Mouse (Mus musculus): ENCODE data around the gene Susd1.
A peak's percentile ranks its signal among the peaks of the same experiment; 100 is the strongest.

Susd1 gene

GRCm38 (mm10) chr4:59437990-59438854, at the start of gene Susd1:
Gene Susd1 (minus strand): TSS chr4:59438633.
- DNase-seq (ENCODE audit: low spot score in 2 of 2) = peak; percentile 77 to 84

GRCm38 (mm10) chr4:59471306-59471705, 32.9 kb upstream of the Susd1 start:
- DNase-seq (ENCODE audit: low spot score in 2 of 2) = no peak

- no peak for DNase-seq (ENCODE audit: low spot score in 2 of 2)
These were observed 27.0 kb upstream of the Susd1 start for GRCm38 (mm10) chr4:59465449-59465848.

DNA sequence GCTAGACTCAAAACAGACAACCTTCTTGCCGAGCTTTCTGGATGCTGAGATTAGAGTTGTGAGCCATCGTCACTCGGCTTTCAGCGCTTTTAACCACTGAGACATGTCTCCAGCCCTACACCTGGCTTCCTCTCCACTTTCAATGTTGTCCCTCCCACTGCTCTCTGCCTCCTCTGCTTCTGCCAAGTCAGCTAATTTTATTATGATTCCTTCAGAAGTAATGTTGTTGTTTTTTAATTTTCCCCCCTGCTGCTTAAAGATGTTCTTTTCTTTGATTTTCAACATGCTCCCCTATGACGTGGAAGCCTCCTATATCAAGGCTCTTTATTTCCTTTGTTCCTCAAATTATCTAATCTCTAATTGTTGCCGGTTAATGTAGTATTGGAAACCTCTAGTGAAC, 26.2 kb upstream of the Susd1 start:
- no peak for DNase-seq (ENCODE audit: low spot score in 2 of 2)

- DNase-seq (ENCODE audit: low spot score in 2 of 2) = no peak
These were observed 24.1 kb upstream of the Susd1 start for GRCm38 (mm10) chr4:59462494-59462893.

DNA sequence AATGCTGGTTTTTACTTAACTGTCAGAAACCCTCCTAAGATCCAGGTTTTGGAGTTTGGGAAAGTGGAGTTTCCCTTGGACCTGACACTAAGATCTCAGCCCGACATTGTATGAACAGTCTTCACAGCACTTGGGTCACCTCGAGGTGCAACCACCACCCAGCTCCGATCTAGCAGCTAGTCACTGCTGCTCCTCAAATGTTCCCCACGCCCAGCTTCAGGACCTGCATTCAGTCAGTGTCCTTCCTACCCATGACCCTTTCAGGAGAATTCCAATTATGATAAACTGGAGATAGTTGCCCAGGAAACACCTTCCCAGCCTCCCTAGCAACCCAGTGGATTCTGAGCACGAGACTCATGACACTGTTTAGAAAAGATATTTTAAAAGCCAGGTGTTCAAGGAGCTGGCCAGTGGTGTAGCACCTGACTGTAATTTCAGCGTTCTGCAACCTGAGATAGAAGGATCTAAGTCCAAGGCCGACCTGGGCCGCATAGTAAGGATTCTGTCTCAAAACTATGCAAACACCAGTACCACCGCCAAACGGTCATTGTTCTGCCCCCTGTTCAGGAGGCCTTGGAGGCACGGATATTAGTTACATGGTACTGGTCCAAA, 22.8 kb upstream of the Susd1 start:
- no peak for DNase-seq (ENCODE audit: low spot score in 2 of 2)

GRCm38 (mm10) chr4:59459216-59459955, 21.0 kb upstream of the Susd1 start:
- no peak for DNase-seq (ENCODE audit: low spot score in 2 of 2)

- no peak for DNase-seq (ENCODE audit: low spot score in 2 of 2)
These were observed 19.5 kb upstream of the Susd1 start for GRCm38 (mm10) chr4:59457941-59458340.

- no peak for DNase-seq (ENCODE audit: low spot score in 2 of 2)
These were observed 18.7 kb upstream of the Susd1 start for GRCm38 (mm10) chr4:59457091-59457490.

DNA sequence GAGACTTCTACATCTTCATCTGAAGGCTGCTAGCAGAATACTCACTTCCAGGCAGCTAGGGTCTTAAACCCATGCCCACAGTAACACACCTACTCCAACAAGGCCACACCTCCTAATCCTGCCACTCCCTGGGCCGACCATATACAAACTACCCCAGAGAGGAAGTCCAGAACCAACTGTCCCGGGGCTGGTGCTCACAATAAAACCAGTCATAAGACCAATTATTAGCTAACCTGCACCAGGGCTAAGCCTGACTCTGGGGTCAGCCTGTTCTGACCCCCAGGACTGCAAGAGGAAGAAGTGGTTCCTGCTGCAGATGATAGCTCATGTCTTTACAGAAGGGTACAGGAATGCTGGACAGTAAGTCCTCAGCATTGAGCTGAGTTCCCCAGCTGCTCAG, 17.0 kb upstream of the Susd1 start:
- DNase-seq (ENCODE audit: low spot score in 2 of 2) = no peak

DNA sequence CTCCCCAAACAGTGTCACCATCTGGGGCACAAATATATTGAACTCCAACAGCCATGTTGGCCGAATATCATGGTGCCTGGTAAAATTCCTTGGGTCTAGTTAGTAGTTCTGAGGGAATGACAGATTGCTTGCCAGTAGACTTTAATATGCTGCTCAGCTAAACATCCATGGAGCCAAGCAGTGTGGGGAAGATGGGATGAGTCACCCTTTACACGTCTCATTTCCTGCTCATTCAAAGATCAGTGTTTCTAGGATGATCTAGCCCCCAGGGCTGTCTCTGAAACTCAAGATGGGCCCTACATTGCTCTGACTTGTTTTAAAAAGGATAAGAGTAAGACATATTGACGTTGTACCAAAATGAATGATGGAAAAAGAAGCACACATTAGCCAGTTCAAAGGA, 15.6 kb upstream of the Susd1 start:
- no peak for DNase-seq (ENCODE audit: low spot score in 2 of 2)

- no peak for DNase-seq (ENCODE audit: low spot score in 2 of 2)
These were observed 14.1 kb upstream of the Susd1 start for GRCm38 (mm10) chr4:59452503-59452933.

GRCm38 (mm10) chr4:59450906-59451305, 12.5 kb upstream of the Susd1 start:
- DNase-seq (ENCODE audit: low spot score in 2 of 2) = no peak

DNA sequence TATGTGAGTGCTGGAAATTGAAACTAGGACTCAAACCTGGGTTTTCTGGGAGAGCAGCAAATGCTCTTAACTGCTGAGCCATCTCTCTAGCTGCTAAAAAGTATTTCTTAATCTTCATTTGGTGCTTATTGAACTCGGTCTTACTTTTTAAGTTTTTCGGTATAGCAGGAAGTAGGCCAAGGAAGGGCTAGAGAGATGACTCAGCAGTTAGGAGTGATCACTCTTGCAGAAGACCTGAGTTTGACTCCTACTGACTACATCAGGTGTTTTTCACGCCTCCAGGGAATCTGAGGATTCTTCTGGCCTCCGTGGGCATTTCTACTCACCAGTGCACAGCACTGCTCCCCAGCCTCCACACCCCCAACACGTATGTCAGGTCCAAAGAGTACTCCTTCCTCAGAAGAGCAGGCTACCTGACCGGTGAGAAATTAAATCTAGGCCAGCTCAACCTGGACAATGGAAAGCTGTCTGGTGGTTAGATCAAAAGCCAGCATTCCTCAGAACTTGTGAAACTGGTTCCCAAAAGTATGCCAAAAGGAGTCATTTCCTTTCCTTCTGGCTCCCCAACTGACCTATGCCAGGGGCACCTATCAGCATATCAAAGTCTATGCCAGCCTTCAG, 11.9 kb upstream of the Susd1 start:
- no peak for DNase-seq (ENCODE audit: low spot score in 2 of 2)

GRCm38 (mm10) chr4:59447296-59447695, 8.9 kb upstream of the Susd1 start:
- no peak for DNase-seq (ENCODE audit: low spot score in 2 of 2)

DNA sequence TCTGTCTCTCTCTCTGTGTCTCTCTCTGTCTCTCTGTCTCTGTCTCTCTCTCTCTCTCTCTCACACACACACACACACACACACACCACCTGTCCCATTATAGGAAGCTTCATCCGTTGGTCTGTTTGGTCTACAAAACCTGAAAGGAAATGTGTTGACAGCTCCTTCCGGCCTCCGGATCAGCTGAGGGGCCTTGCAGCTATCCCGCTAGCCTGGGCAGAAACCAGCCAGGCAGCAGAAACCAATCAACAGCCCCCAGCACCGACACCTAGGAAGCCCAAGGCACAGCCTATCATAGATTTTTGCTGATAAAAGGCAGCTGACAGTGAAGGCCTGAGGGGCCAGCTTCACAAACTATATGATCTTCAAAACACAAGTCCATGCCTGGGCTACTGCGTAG, 7.1 kb upstream of the Susd1 start:
- peak in 1 of 2 experiments; percentile 57 for DNase-seq (ENCODE audit: low spot score in 2 of 2)

DNA sequence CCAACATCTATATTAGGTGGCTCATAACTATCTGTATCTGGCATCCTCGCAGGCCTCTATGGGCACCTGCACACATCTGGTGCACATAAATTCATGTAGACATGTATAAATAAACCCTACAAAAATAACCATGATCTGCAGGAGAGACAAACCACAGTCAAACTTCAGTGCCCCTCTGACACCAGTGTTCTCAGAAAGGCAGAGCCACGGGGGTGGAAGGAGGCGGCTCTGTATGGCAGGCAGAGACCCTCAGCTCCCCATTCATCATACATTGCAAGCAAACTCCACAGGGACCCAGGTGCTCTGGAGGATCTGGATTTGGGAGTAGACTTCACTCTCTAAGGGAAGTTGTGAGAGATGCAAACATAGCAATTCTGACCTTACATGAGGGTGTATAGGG, 6.6 kb upstream of the Susd1 start:
- DNase-seq (ENCODE audit: low spot score in 2 of 2) = no peak

- peak in 1 of 2 experiments; percentile 66 for DNase-seq (ENCODE audit: low spot score in 2 of 2)
These were observed 5.7 kb upstream of the Susd1 start for GRCm38 (mm10) chr4:59444085-59444484.

DNA sequence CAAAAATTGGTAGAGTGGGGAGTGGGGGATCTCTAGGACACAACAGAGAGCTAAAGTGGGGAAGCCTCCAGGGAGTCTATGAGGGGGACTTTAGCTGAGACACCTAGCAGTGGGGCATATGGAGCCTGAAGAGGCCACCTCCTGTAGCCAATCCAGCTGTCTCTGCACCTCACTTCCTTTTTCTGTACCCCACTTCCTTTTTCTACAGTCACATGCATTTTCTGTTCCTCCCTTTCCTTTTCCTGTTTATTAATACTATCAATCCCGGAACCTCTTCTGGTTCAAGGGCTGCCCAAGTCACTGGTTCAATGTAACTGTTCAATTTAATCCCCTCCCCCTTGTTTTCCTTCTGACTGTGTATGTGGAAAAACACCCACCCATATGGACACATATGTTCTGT, 2.8 kb upstream of the Susd1 start:
- DNase-seq (ENCODE audit: low spot score in 2 of 2) = peak in 1 of 2 experiments; percentile 45

- peak in 1 of 2 experiments; percentile 33 for DNase-seq (ENCODE audit: low spot score in 2 of 2)
These were observed 1.5 kb upstream of the Susd1 start for GRCm38 (mm10) chr4:59439960-59440359.

- peak in 1 of 2 experiments; percentile 40 for DNase-seq (ENCODE audit: low spot score in 2 of 2)
These were observed 608 bp upstream of the Susd1 start for GRCm38 (mm10) chr4:59439041-59439440.

- no peak for DNase-seq (ENCODE audit: low spot score in 2 of 2)
These were observed 2.5 kb downstream of the Susd1 start for GRCm38 (mm10) chr4:59435951-59436350.

Data from spleen, postnatal 10 days (tissue).